Mouse (Mus musculus) kidney, embryonic 15.5 days (tissue): ENCODE measurements around the gene Filip1. TPM values are rescaled to one million over a fixed set of nuclear protein-coding genes. Genes with fewer than 3 reads are reported as not detected.

Source experiments
- ATAC-seq: fragments of 200-750 bp; cut with Nextera tagmentation; replicated peaks from 2 replicates; pipeline ENCODE4 v1.8.0; 2017; ENCODE audit warnings: moderate TSS enrichment; ENCODE audit not compliant: low FRiP score
- H3K27ac ChIP-seq: fragments of 300-500 bp; sonication (generic); 2 replicates; pipeline ENCODE4 v1.5.1; 2015; ENCODE audit warnings: mild to moderate bottlenecking, inconsistent platforms
- H3K27me3 ChIP-seq: fragments of 300-500 bp; sonication (generic); 2 replicates; pipeline ENCODE4 v1.6.1; 2015; ENCODE audit warnings: inconsistent platforms
- H3K36me3 ChIP-seq: fragments of 300-500 bp; sonication (generic); 2 replicates; pipeline ENCODE4 v1.6.1; 2015; ENCODE audit warnings: inconsistent platforms
- H3K4me1 ChIP-seq: fragments of 300-500 bp; sonication (generic); 2 replicates; pipeline ENCODE4 v1.6.1; 2015; ENCODE audit warnings: inconsistent platforms
- H3K4me2 ChIP-seq: fragments of 300-500 bp; sonication (generic); 2 replicates; pipeline ENCODE4 v1.6.1; 2015; ENCODE audit warnings: moderate library complexity, mild to moderate bottlenecking, inconsistent platforms
- H3K4me3 ChIP-seq: fragments of 300-500 bp; sonication (generic); replicated peaks from 2 replicates; pipeline ENCODE4 v1.5.1; 2015; ENCODE audit warnings: mild to moderate bottlenecking, inconsistent platforms
- H3K9ac ChIP-seq: fragments of 300-500 bp; sonication (generic); 2 replicates; pipeline ENCODE4 v1.6.1; 2015; ENCODE audit warnings: mild to moderate bottlenecking, inconsistent platforms
- H3K9me3 ChIP-seq: fragments of 300-500 bp; sonication (generic); replicated peaks from 2 replicates; pipeline ENCODE4 v1.6.1; 2016; ENCODE audit warnings: inconsistent platforms
- WGBS: fragments of 180-500 bp; shearing (Covaris S2); methylation state at CpG from one replicate; pipeline ENCODE4 v1.1.7; 2015; ENCODE audit warnings: mixed read lengths; 5-methylcytosine and 5-hydroxymethylcytosine counted together
- polyA plus RNA-seq: library from polyadenylated mRNA; unstranded; fragments of >200 nt; fragmentation: Nextera tagmentation; extraction: Ambion mirVana; gene quantifications from 2 replicates; pipeline ENCODE4 v1.2.1, GENCODE M21; 2015

Gene Filip1
- polyA plus RNA-seq, 1 experiment from 2014 or later, result 6.5 TPM

DNA sequence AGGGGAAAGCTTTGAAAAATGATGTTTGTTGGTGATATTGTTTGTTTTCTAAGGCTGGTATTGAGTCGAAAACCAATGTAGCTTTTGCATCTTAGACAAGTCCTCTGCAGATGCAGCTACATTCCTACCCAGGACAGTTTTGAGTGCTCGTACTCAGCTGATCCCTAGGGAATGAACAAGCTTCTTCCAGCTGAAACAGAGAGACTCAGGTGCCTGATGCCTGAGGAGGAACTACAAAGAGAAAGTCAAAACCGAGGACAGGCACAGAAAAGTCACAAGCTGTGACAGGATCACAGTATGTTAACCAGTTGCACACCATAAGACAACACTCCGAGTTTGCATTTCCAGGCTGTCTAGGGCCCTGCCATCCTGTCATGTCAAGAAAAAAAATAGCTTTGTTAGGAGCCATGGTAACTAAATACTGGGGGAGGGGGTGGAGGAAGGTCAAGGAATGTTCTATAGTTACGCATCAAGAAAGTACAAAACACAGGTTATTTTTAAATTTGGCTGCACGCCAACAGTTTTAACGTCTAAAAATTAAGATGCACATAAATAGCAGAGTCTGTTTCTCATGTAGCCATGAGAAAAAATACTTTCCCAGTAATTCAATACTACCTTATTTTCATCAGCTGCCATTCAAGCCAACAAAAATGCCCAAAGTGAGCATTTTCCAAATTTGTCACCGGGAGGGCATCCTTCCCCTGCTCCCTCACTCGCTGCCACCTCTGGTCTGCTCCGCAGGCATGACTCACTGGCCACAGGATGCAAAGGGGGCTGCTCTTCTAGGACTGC lies 90.8 kb downstream of the Filip1 start:
- H3K27ac ChIP-seq, result 0 out of 2 replicates have a peak overlapping the region, but pooled peaks have one; percentile 6
- ATAC-seq, result peak; percentile 76
- 24% methylated on average over 10 of the region's 10 CpGs for WGBS
- 0 out of 2 replicates have a peak overlapping the region, but pooled peaks have one; percentile 12 for H3K4me2 ChIP-seq
- no peaks in the 10 kb centered on the region for H3K36me3 ChIP-seq
- no peaks in the 10 kb centered on the region for H3K27me3 ChIP-seq
- H3K4me3 ChIP-seq, result no peak overlapping the region
- H3K9ac ChIP-seq, result no peak overlapping the region
- no peaks in the 10 kb centered on the region for H3K9me3 ChIP-seq
- peaks cover 23% of the 10 kb centered on the region for H3K4me1 ChIP-seq

DNA sequence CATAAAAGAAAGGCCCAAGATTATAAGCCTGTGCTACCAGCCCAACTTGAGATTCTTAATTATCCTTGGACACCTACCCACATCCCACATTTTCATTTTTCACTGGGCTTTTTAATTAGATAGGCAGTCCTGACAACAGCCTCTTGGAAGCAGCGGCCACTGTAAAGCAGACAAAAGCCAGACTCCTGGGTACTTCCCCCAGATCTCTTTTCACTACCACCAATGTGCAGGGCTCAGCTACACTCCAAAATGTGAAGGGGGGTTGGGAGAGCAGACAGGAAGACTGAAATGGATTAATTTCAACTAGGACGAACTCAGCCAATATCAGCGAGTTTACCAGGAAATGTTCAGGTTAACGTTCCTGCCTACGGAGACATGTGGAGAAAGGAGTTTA lies 92.1 kb downstream of the Filip1 start:
- H3K36me3 ChIP-seq, result no peaks in the 10 kb centered on the region
- 57% methylated on average over 5 of the region's 5 CpGs for WGBS
- ATAC-seq, result no peak
- peaks cover 21% of the 10 kb centered on the region for H3K4me1 ChIP-seq
- no peaks in the 10 kb centered on the region for H3K27me3 ChIP-seq
- no peak overlapping the region for H3K4me2 ChIP-seq
- H3K9me3 ChIP-seq, result no peaks in the 10 kb centered on the region
- H3K27ac ChIP-seq, result no peak overlapping the region
- H3K4me3 ChIP-seq, result no peak overlapping the region
- no peak overlapping the region for H3K9ac ChIP-seq

DNA sequence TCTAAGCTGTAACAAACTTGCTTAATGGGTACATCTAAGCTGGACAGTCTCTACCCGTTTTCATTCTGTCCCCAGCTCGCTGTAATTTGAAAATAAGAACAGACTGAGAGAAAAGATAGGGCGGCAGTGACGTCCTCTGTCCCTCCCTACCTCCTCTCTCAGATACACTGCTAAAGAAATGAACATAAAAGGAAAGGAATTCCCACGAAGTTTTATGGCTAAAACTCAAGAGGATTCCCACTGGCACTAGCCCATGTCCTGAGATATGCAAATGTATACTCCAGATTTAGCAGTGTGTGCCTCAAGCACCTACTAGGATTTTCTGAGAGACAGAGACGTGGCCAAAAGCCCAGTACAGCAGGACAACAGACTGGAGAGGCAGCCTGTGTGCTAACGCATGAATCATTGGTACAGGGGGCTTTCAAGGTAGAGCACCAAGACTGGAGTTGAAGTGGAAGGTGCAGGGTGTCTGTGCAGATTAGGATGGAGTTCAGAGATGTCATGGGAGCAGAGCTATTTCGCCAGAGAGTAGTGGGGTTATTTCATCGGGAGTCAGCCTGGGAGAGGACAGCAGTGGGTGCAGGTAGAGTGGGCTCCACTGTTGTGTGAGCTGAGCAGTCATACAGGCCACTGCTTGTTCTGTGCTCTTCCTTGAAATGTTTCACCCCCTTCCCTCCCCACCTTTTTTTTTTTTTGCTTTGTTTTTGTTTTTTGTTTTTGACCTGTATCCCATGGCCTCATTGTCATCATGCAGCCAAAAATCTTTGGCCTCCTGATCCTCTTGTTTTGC lies 92.7 kb downstream of the Filip1 start:
- H3K27me3 ChIP-seq, result no peaks in the 10 kb centered on the region
- peaks cover 21% of the 10 kb centered on the region for H3K4me1 ChIP-seq
- 45% methylated on average over 9 of the region's 9 CpGs for WGBS
- no peak overlapping the region for H3K27ac ChIP-seq
- H3K4me2 ChIP-seq, result no peak overlapping the region
- H3K9ac ChIP-seq, result no peak overlapping the region
- no peak overlapping the region for H3K4me3 ChIP-seq
- H3K9me3 ChIP-seq, result no peaks in the 10 kb centered on the region
- no peak for ATAC-seq
- H3K36me3 ChIP-seq, result no peaks in the 10 kb centered on the region

DNA sequence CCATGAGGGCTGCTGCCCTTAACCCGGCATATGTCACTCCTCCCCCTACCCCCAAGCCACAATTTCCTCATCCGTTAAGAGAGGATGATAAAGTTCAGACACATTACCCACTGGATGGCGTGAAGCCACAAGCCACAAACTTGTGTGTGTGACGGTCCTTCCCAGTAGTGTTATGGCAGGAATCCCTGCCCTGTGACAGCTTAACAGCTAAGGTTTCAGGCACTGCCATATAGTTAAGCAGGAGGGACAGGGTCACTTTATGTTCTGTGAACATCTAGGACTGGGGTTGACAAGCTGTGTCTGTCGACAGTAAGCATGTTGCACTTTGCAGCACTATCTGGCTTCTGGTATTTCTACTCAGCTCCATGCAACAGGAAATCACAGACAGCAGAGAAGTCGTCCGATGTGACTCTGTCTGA lies 93.3 kb downstream of the Filip1 start:
- Histone ChIP-seq H3K36me3 (no peaks in the 10 kb centered on the region), H3K9ac (no peak overlapping the region), H3K27ac (no peak overlapping the region), H3K27me3 (no peaks in the 10 kb centered on the region), H3K9me3 (no peaks in the 10 kb centered on the region), H3K4me1 (peaks cover 21% of the 10 kb centered on the region), H3K4me3 (no peak overlapping the region), H3K4me2 (no peak overlapping the region)
- 25% methylated on average over 7 of the region's 7 CpGs for WGBS
- ATAC-seq, result no peak

DNA sequence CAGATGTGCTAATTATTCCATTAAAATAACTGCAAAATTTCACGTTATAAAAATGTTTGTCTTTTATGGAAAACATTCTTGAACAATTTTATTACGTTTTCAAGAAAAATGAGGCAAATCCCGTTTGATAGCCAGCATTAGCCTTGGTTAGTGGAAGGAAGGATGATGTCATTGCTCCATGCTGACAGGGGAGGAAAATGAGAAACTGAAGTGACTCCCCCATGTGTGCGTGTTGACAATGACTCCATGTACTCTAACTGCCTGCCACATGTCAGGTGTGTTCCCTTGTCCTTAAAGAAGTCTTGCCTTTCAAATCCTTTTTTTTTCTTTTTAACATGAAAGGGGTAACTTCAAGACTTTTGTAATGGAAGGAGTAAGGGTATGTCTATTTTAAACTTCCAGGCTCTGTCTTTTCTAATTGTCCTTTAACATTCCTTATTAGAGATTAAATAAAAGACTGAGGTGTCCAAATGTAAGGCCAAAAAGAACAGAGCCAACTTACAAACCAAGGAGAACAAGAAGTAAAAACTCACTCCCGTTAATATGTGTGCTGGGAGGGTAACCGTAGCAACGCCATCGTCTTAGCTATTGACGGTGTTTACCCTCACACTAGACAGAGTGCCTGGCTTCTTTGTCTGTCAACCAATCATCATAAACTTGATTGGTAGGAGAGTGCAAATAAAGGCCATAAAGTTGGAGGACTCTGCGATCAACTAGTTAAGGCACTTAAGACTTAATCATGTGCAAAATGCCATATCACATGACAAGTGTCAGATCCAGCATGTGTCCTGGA lies 94.1 kb downstream of the Filip1 start:
- no peak overlapping the region for H3K9ac ChIP-seq
- H3K27me3 ChIP-seq, result no peaks in the 10 kb centered on the region
- no peak overlapping the region for H3K4me3 ChIP-seq
- 46% methylated on average over 10 of the region's 10 CpGs for WGBS
- no peaks in the 10 kb centered on the region for H3K9me3 ChIP-seq
- ATAC-seq, result peak; percentile 38; the same call in 1 of the 2 replicates
- H3K27ac ChIP-seq, result no peak overlapping the region
- H3K4me2 ChIP-seq, result no peak overlapping the region
- H3K36me3 ChIP-seq, result no peaks in the 10 kb centered on the region
- peaks cover 21% of the 10 kb centered on the region for H3K4me1 ChIP-seq

DNA sequence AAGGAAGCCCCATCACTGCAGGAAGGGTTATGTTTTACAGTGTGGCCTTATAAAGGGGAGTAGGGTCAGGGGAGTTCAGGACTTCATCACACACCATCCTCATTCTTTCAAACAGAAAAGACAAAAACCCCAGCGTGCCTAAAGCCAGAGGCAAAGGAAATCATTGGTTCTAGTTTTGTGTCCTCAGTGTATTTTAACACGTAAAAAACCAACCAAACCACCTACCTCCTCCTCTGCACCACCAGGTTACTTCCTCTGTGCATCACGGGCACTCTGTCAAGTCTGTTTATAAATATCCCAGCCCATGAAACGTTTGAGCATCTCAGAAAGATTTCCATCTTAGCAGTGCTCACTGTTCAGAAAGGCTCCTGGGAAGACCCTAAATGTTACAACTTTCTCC lies 98.4 kb downstream of the Filip1 start:
- WGBS, result 59% methylated on average over 4 of the region's 4 CpGs
- Histone ChIP-seq H3K4me3 (no peak overlapping the region), H3K27ac (no peak overlapping the region), H3K9me3 (no peaks in the 10 kb centered on the region), H3K27me3 (no peaks in the 10 kb centered on the region), H3K4me1 (peaks cover 3% of the 10 kb centered on the region; the same call in 1 of the 2 replicates), H3K4me2 (no peak overlapping the region), H3K36me3 (no peaks in the 10 kb centered on the region), H3K9ac (no peak overlapping the region)
- ATAC-seq, result no peak

DNA sequence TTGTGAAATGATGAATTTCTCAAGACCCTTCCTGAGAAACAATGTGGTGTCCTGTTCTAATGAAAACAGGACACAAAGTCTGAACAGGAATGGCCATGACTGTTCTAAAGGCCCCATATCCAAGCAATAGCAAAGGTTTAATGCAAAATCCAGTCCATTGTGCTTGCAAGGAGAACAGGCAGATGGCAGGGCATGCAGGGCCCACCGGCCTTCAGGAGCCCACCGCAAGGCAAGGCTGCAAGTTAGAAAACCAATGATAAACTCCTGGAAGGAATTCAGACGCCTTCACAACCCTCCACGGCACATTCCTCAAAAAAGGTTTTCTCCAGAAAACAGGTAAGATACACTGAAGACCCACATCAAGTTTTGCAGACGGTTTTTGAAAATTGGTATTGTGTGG lies 99.7 kb downstream of the Filip1 start:
- Histone ChIP-seq H3K4me2 (no peak overlapping the region), H3K36me3 (no peaks in the 10 kb centered on the region), H3K27ac (no peak overlapping the region), H3K27me3 (no peaks in the 10 kb centered on the region), H3K9me3 (no peaks in the 10 kb centered on the region), H3K9ac (no peak overlapping the region), H3K4me1 (no peaks in the 10 kb centered on the region), H3K4me3 (no peak overlapping the region)
- WGBS, result 91% methylated on average over 5 of the region's 5 CpGs
- ATAC-seq, result no peak

DNA sequence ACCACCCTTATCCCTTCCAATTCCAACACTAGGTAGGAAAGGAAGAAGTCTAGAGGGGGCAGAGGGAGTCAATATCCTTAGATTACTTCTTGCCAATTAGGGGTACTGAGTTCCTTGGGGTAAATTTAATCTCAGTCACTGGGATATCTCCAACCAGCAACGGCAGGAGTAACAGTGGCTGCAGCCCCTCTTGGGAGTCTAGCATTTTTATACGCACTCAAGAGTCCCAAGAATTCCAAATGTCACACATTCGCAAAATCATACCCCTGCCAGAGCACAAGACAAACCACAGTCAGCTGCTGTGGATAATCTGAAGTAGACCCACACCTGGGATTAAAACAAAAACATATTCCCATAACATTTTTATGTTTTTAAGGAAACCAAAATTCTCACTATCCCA lies 102.5 kb downstream of the Filip1 start:
- WGBS, result 93% methylated on average over 3 of the region's 3 CpGs

DNA sequence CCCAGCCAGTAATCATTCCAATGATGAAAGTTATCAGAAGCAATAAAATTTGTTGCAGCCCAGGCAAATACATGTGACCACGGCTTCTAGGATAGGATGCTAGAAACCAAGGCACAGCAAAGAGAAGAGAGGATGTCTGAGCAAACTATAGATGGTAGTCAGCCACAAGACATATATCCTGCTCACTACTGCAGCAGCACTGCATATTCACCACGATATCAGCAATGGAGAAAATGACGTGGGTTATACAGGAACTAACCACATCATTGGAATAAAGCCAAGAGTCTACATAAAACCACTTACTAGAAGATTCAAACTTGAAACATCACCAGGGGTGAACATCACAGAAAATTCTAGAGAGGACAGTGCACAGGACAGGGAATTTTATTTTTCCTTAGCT lies 113.8 kb downstream of the Filip1 start:
- WGBS, result 66% methylated on average over 3 of the region's 3 CpGs
- no peaks in the 10 kb centered on the region for H3K27me3 ChIP-seq

More for the DNA sequence above, 102.5 kb downstream of the Filip1 start:
- Histone ChIP-seq H3K9me3 (no peaks in the 10 kb centered on the region), H3K4me3 (no peak overlapping the region), H3K27me3 (no peaks in the 10 kb centered on the region), H3K9ac (no peak overlapping the region), H3K27ac (no peak overlapping the region), H3K36me3 (no peaks in the 10 kb centered on the region), H3K4me1 (no peaks in the 10 kb centered on the region), H3K4me2 (no peak overlapping the region)
- ATAC-seq, result no peak

DNA sequence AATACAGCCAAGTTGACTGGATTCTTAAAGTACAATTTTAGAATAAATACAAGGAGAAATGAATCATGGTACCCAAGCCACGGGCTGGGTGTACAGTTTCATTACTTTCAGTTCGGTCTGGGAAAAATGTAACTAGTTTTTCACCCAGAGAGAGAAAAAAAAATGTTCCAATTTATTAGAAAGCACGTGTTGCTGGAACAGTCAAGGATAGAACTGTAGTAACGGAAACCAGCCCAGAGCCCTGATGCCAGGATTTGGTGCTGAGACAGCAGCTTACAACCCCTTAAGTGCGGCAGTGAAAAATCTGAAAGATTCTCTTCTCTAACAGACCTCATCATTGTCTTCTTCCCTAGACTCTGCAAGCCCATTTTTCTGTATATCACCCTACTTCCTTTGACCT lies 118.0 kb downstream of the Filip1 start:
- H3K27ac ChIP-seq, result no peak overlapping the region
- no peaks in the 10 kb centered on the region for H3K4me1 ChIP-seq
- H3K4me3 ChIP-seq, result no peak overlapping the region
- no peak overlapping the region for H3K4me2 ChIP-seq
- no peak; the same call in 1 of the 2 replicates for ATAC-seq
- no peaks in the 10 kb centered on the region for H3K27me3 ChIP-seq
- no peaks in the 10 kb centered on the region for H3K36me3 ChIP-seq
- no peak overlapping the region for H3K9ac ChIP-seq
- WGBS, result 74% methylated on average over 5 of the region's 5 CpGs
- no peaks in the 10 kb centered on the region for H3K9me3 ChIP-seq

More for the DNA sequence above, 113.8 kb downstream of the Filip1 start:
- Histone ChIP-seq H3K4me1 (no peaks in the 10 kb centered on the region), H3K9me3 (no peaks in the 10 kb centered on the region), H3K9ac (no peak overlapping the region), H3K36me3 (no peaks in the 10 kb centered on the region), H3K4me3 (no peak overlapping the region), H3K4me2 (no peak overlapping the region), H3K27ac (no peak overlapping the region)
- no peak for ATAC-seq

DNA sequence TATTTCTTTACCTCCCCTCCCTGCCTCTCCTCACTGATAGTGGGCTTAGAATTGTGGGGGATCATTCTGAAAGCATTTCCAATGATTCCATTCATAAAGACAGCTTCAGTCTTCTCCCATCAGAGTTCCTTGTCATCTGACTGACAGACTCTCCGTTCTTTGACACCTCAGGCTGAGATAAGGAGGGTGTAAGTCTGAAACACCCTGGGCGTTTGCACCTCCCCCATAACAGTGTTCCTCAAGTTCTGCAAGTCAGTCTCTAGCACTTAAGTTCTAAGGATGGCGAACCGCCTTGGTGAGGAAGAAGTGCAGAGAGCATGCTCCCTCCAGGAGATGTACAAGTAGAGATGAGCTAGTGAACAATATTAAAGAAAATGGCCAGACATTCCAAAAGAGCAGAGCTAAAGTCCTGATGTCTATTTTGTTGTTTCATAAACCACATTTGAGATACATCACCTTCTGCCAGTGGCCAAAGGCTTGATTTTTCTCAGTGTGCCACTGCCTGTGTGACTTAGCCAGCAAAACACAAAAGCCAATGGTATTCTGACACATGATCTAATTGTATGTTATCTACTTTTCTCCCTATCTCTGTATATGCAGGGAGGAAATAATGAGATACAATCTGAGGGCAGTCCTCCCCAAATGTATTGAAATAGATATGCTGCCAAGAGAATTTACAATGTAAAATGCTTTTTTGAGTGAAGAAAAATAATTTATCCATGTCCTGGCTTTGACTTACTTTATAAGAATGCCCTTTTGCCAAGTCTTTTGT lies 118.6 kb downstream of the Filip1 start:
- Histone ChIP-seq H3K4me3 (no peak overlapping the region), H3K36me3 (no peaks in the 10 kb centered on the region), H3K4me2 (no peak overlapping the region), H3K27me3 (no peaks in the 10 kb centered on the region), H3K4me1 (no peaks in the 10 kb centered on the region), H3K27ac (no peak overlapping the region), H3K9me3 (no peaks in the 10 kb centered on the region), H3K9ac (no peak overlapping the region)
- 69% methylated on average over 4 of the region's 4 CpGs for WGBS
- ATAC-seq, result no peak
